Comparison of ENCODE assay signal across 8 mouse cellular contexts in genomic region chr3:41408821-41409737, GRCm38 (mm10).
DNase-seq lines count a peak whose midpoint lies in the region; ATAC-seq and TF ChIP-seq lines count a peak whose summit lies in the region.

No protein-coding gene starts in this region.

- WGBS in kidney, embryonic 14.5 days, result 22% methylated on average over 15 of the region's 15 CpGs
- 42% methylated on average over 12 of the region's 15 CpGs for WGBS in macrophage (ENCODE audit: missing documents)
- 4% methylated on average over 15 of the region's 15 CpGs for WGBS in stomach, postnatal 0 days

- peak; percentile 90 for DNase-seq in heart, adult 11 months
- no peak for DNase-seq in heart, postnatal 25 days (ENCODE audit: low spot score)
- DNase-seq in adrenal gland, postnatal 14 days, result peak; percentile 44
- peak; percentile 39 for DNase-seq in heart, adult 8-10 months (ENCODE audit: low spot score)
- DNase-seq in stomach, postnatal 0 days (ENCODE audit: low spot score), result peak; percentile 57
- no peak for DNase-seq in right cerebral cortex, postnatal 4 days

- no peak for TF ChIP-seq EP300 in stomach, postnatal 0 days (optimal IDR thresholded peaks at IDR 0.05)

- peak overlapping the region; percentile 42; the same call in 1 of the 2 replicates for H3K9ac ChIP-seq in kidney, embryonic 14.5 days (ENCODE audit: low read depth, low read length)
- H3K9ac ChIP-seq in stomach, postnatal 0 days (ENCODE audit: low read length), result peak overlapping the region; percentile 41; the same call in 1 of the 2 replicates

- H3K79me2 ChIP-seq in macrophage (ENCODE audit: inconsistent target), result no peaks in the 10 kb centered on the region

- H3K4me1 ChIP-seq in kidney, embryonic 14.5 days (ENCODE audit: control insufficient read depth, insufficient read depth, low read length), result 0 out of 2 replicates have a peak, but pooled peaks cover 7% of the 10 kb centered on the region
- H3K4me1 ChIP-seq in stomach, postnatal 0 days (replicated peaks; ENCODE audit: control insufficient read depth, insufficient read depth), result no peaks in the 10 kb centered on the region

- H3K27ac ChIP-seq in kidney, embryonic 14.5 days (ENCODE audit: low read depth, low read length), result no peak overlapping the region
- H3K27ac ChIP-seq in macrophage, result peak overlapping the region; percentile 29
- H3K27ac ChIP-seq in stomach, postnatal 0 days (replicated peaks), result peak overlapping the region; percentile 56

- H3K9me3 ChIP-seq in kidney, embryonic 14.5 days (ENCODE audit: control insufficient read depth, low read length), result no peaks in the 10 kb centered on the region
- no peaks in the 10 kb centered on the region for H3K9me3 ChIP-seq in stomach, postnatal 0 days (ENCODE audit: control insufficient read depth, low read length)

- TF ChIP-seq CTCF in stomach, postnatal 0 days (IDR thresholded peaks at IDR 0.05; ENCODE audit: low read depth), result peak; percentile 53

- H3K36me3 ChIP-seq in kidney, embryonic 14.5 days (ENCODE audit: control insufficient read depth, insufficient read depth, low read length), result no peaks in the 10 kb centered on the region
- H3K36me3 ChIP-seq in macrophage (ENCODE audit: inconsistent target), result no peaks in the 10 kb centered on the region
- H3K36me3 ChIP-seq in stomach, postnatal 0 days (ENCODE audit: control insufficient read depth, insufficient read depth, low read length), result no peaks in the 10 kb centered on the region

- ATAC-seq in kidney, embryonic 14.5 days (ENCODE audit: low FRiP score, low TSS enrichment), result peak; percentile 51
- ATAC-seq in stomach, postnatal 0 days (ENCODE audit: low FRiP score, low TSS enrichment), result peak; percentile 83

- peak overlapping the region; percentile 33 for H3K4me3 ChIP-seq in kidney, embryonic 14.5 days (ENCODE audit: low read length)
- no peak overlapping the region for H3K4me3 ChIP-seq in macrophage (ENCODE audit: inconsistent target)
- H3K4me3 ChIP-seq in stomach, postnatal 0 days (ENCODE audit: low read depth, low read length), result peak overlapping the region; percentile 29; the same call in 1 of the 2 replicates

- H3K27me3 ChIP-seq in kidney, embryonic 14.5 days (ENCODE audit: control insufficient read depth, insufficient read depth, low read length), result no peaks in the 10 kb centered on the region
- no peaks in the 10 kb centered on the region for H3K27me3 ChIP-seq in stomach, postnatal 0 days (ENCODE audit: control insufficient read depth, insufficient read depth, low read length)

- intact Hi-C loops in heart, postnatal 25 days (cut with DNase I), result loop anchor here (5.0 kb wide), 1 partner anchor 42 kb away; no protein-coding TSS in a partner anchor

- peak overlapping the region; percentile 64 for H3K4me2 ChIP-seq in kidney, embryonic 14.5 days (replicated peaks; ENCODE audit: low read depth, low read length)
- peak overlapping the region; percentile 57 for H3K4me2 ChIP-seq in stomach, postnatal 0 days (replicated peaks; ENCODE audit: low read depth)

Comparison
In these comparisons a context has a peak if more than half of its experiments do, and no peak if none do; other contexts are left out.
1. DNase-seq: peak in heart, adult 11 months (single experiment), adrenal gland, postnatal 14 days (single experiment), heart, adult 8-10 months (single experiment) and stomach, postnatal 0 days (single experiment); none in heart, postnatal 25 days (single experiment) and right cerebral cortex, postnatal 4 days (single experiment).